Mouse (Mus musculus) left cerebral cortex, postnatal 25 days (tissue): ENCODE data around the gene Cyp27b1. TPM values are rescaled to one million over a fixed set of nuclear protein-coding genes. Genes with fewer than 3 reads are reported as not detected.
"Not testable (repeated sequence)": the region's sequence is repeated elsewhere in the genome, so short reads cannot be mapped to it uniquely, and the experiment has no call there.

ENCODE experiments used
- DNase-seq, 2 experiments: peaks; one replicate each; pipeline ENCODE4 v3.0.0; 2022; ENCODE audit warnings: low spot score in 2 of 2, mixed read lengths in 1 of 2
- intact Hi-C: fragments of 180-260 bp; cut with DNase I; formaldehyde crosslinking; loops from one replicate; pipeline ENCODE4 v1.15.1; 2025
- total RNA-seq, 2 experiments: library from RNA; stranded (reverse); gene quantifications; 2 replicates each; pipeline ENCODE4 v1.2.3; 2021

The Cyp27b1 gene
- total RNA-seq, 2 experiments from 2014 or later = 0.57 to 1.1 TPM

GRCm38 (mm10) chr10:127048608-127049394 is 751 bp downstream of the Cyp27b1 start:
- intact Hi-C loops = no loop called here
- DNase-seq = peak in 1 of 2 experiments; percentile 33

GRCm38 (mm10) chr10:127049395-127050118 is 1.5 kb downstream of the Cyp27b1 start:
- intact Hi-C loops = no loop called here
- no peak for DNase-seq

- DNase-seq = no peak
- intact Hi-C loops = no loop called here
Observed at GRCm38 (mm10) chr10:127050119-127050474, 2.0 kb downstream of the Cyp27b1 start.

- DNase-seq = no peak
- intact Hi-C loops = no loop called here
Observed at GRCm38 (mm10) chr10:127054646-127055045, 6.6 kb downstream of the Cyp27b1 start.

- intact Hi-C loops = no loop called here
- no peak for DNase-seq
Observed at GRCm38 (mm10) chr10:127055406-127055805, 7.4 kb downstream of the Cyp27b1 start.

GRCm38 (mm10) chr10:127056490-127056889 is 8.4 kb downstream of the Cyp27b1 start:
- no peak for DNase-seq
- intact Hi-C loops = no loop called here

- DNase-seq = peak; percentile 73 to 79
- intact Hi-C loops = no loop called here
Observed at GRCm38 (mm10) chr10:127058161-127058560, 10.1 kb downstream of the Cyp27b1 start.

GRCm38 (mm10) chr10:127058708-127059107 is 10.7 kb downstream of the Cyp27b1 start:
- DNase-seq = no peak
- intact Hi-C loops = no loop called here

GRCm38 (mm10) chr10:127059174-127059967 is 11.3 kb downstream of the Cyp27b1 start:
- DNase-seq = no peak
- intact Hi-C loops = no loop called here

- intact Hi-C loops = no loop called here
- peak; percentile 78 to 83 for DNase-seq
Observed at GRCm38 (mm10) chr10:127059968-127060916, 12.2 kb downstream of the Cyp27b1 start, which contains the start of gene March9. Gene March9 (minus strand): TSS chr10:127060184.

GRCm38 (mm10) chr10:127061085-127061484 is 13.0 kb downstream of the Cyp27b1 start:
- peak in 1 of 2 experiments; percentile 56 for DNase-seq
- intact Hi-C loops = no loop called here

- intact Hi-C loops = no loop called here
- DNase-seq = no peak
Observed at GRCm38 (mm10) chr10:127061513-127061912, 13.5 kb downstream of the Cyp27b1 start.

GRCm38 (mm10) chr10:127062101-127062500 is 14.1 kb downstream of the Cyp27b1 start:
- intact Hi-C loops, DNase-seq: not testable (repeated sequence)

- DNase-seq = no peak
- intact Hi-C loops = no loop called here
Observed at GRCm38 (mm10) chr10:127062503-127062902, 14.5 kb downstream of the Cyp27b1 start.

GRCm38 (mm10) chr10:127063239-127063872 is 15.3 kb downstream of the Cyp27b1 start, which contains the start of gene Cdk4:
Gene Cdk4 (plus strand): TSS chr10:127063534.
- peak; percentile 99 for DNase-seq
- intact Hi-C loops = no loop called here

GRCm38 (mm10) chr10:127063913-127064870 is 16.1 kb downstream of the Cyp27b1 start:
- DNase-seq = no peak
- intact Hi-C loops = no loop called here

GRCm38 (mm10) chr10:127065981-127066380 is 17.9 kb downstream of the Cyp27b1 start:
- no peak for DNase-seq
- intact Hi-C loops = no loop called here
